Mouse (Mus musculus) limb, embryonic 13.5 days (tissue): Measurements from ENCODE around the gene Ckmt2. TPM values are rescaled to one million over a fixed set of nuclear protein-coding genes. Genes with fewer than 3 reads are reported as not detected.

Experiments used
- ATAC-seq: fragments of 200-750 bp; cut with Nextera tagmentation; 2 replicates; pipeline ENCODE4 v1.8.0; 2017; ENCODE audit warnings: low read depth, moderate number of reproducible peaks, moderate TSS enrichment; ENCODE audit not compliant: low FRiP score
- H3K27ac ChIP-seq: fragments of 300-500 bp; sonication (generic); 2 replicates; pipeline ENCODE4 v1.5.1; 2015; ENCODE audit warnings: inconsistent platforms, mild to moderate bottlenecking, moderate library complexity
- H3K27me3 ChIP-seq: fragments of 300-500 bp; sonication (generic); 2 replicates; pipeline ENCODE4 v1.6.1; 2015; ENCODE audit warnings: mild to moderate bottlenecking, inconsistent platforms
- H3K36me3 ChIP-seq: fragments of 300-500 bp; sonication (generic); 2 replicates; pipeline ENCODE4 v1.6.1; 2015; ENCODE audit warnings: inconsistent platforms, mild to moderate bottlenecking, moderate library complexity
- H3K4me1 ChIP-seq: fragments of 300-500 bp; sonication (generic); 2 replicates; pipeline ENCODE4 v1.6.1; 2015; ENCODE audit warnings: inconsistent platforms
- H3K4me2 ChIP-seq: fragments of 300-500 bp; sonication (generic); replicated peaks from 2 replicates; pipeline ENCODE4 v1.6.1; 2015; ENCODE audit warnings: inconsistent platforms, mild to moderate bottlenecking, moderate library complexity
- H3K4me3 ChIP-seq: fragments of 300-500 bp; sonication (generic); 2 replicates; pipeline ENCODE4 v1.5.1; 2015; ENCODE audit warnings: moderate library complexity, mild to moderate bottlenecking, inconsistent platforms
- H3K9ac ChIP-seq: fragments of 300-500 bp; sonication (generic); 2 replicates; pipeline ENCODE4 v1.6.1; 2015; ENCODE audit warnings: mild to moderate bottlenecking, inconsistent platforms
- H3K9me3 ChIP-seq: fragments of 300-500 bp; sonication (generic); 2 replicates; pipeline ENCODE4 v1.6.1; 2016; ENCODE audit warnings: inconsistent platforms
- WGBS: fragments of 180-500 bp; shearing (Covaris S2); methylation state at CpG from one replicate; pipeline ENCODE4 v1.1.7; 2015; 5-methylcytosine and 5-hydroxymethylcytosine counted together
- polyA plus RNA-seq: library from polyadenylated mRNA; unstranded; fragments of >200 nt; fragmentation: Nextera tagmentation; extraction: Ambion mirVana; gene quantifications from 2 replicates; pipeline ENCODE4 v1.2.1, GENCODE M21; 2015

The Ckmt2 gene
- polyA plus RNA-seq, 1 experiment from 2014 or later = not detected

GRCm38 (mm10) chr13:91857427-91857826, 19.3 kb downstream of the Ckmt2 start:
- no peak overlapping the region for H3K9ac ChIP-seq
- WGBS = 71% methylated on average over 8 of the region's 8 CpGs
- no peaks in the 10 kb centered on the region for H3K36me3 ChIP-seq
- ATAC-seq = no peak
- H3K4me1 ChIP-seq = 0 out of 2 replicates have a peak, but pooled peaks cover 3% of the 10 kb centered on the region
- H3K9me3 ChIP-seq = no peaks in the 10 kb centered on the region
- H3K4me3 ChIP-seq = no peak overlapping the region
- no peak overlapping the region for H3K27ac ChIP-seq
- H3K4me2 ChIP-seq = no peak overlapping the region
- no peaks in the 10 kb centered on the region for H3K27me3 ChIP-seq

GRCm38 (mm10) chr13:91854412-91854811, 22.3 kb downstream of the Ckmt2 start:
- no peak for ATAC-seq

GRCm38 (mm10) chr13:91827876-91828275, 48.8 kb downstream of the Ckmt2 start:
- Histone ChIP-seq H3K27me3 (no peaks in the 10 kb centered on the region), H3K27ac (no peak overlapping the region), H3K36me3 (no peaks in the 10 kb centered on the region), H3K4me2 (no peak overlapping the region), H3K9me3 (no peaks in the 10 kb centered on the region), H3K9ac (no peak overlapping the region), H3K4me1 (peaks cover 11% of the 10 kb centered on the region), H3K4me3 (no peak overlapping the region)
- no peak for ATAC-seq

More at GRCm38 (mm10) chr13:91854412-91854811, 22.3 kb downstream of the Ckmt2 start:
- no peaks in the 10 kb centered on the region for H3K9me3 ChIP-seq
- H3K4me3 ChIP-seq = no peak overlapping the region
- no peak overlapping the region for H3K27ac ChIP-seq
- WGBS = 79% methylated on average over 3 of the region's 3 CpGs
- no peaks in the 10 kb centered on the region for H3K36me3 ChIP-seq
- no peaks in the 10 kb centered on the region for H3K27me3 ChIP-seq
- H3K9ac ChIP-seq = no peak overlapping the region
- no peaks in the 10 kb centered on the region for H3K4me1 ChIP-seq
- H3K4me2 ChIP-seq = no peak overlapping the region

- Histone ChIP-seq H3K36me3 (no peaks in the 10 kb centered on the region), H3K27ac (0 out of 2 replicates have a peak overlapping the region, but pooled peaks have one; percentile 58)
These were observed 50.6 kb downstream of the Ckmt2 start for GRCm38 (mm10) chr13:91826066-91826465.

GRCm38 (mm10) chr13:91824845-91825550, 51.7 kb downstream of the Ckmt2 start:
- ATAC-seq = peak; percentile 95
- Histone ChIP-seq H3K27ac (0 out of 2 replicates have a peak overlapping the region, but pooled peaks have one; percentile 11), H3K9ac (no peak overlapping the region), H3K4me1 (peaks cover 11% of the 10 kb centered on the region), H3K27me3 (no peaks in the 10 kb centered on the region), H3K9me3 (no peaks in the 10 kb centered on the region), H3K4me3 (no peak overlapping the region), H3K36me3 (no peaks in the 10 kb centered on the region), H3K4me2 (no peak overlapping the region)
- 39% methylated on average over 4 of the region's 4 CpGs for WGBS

More at GRCm38 (mm10) chr13:91826066-91826465, 50.6 kb downstream of the Ckmt2 start:
- H3K9ac ChIP-seq = no peak overlapping the region
- no peak overlapping the region for H3K4me2 ChIP-seq
- H3K4me1 ChIP-seq = peaks cover 11% of the 10 kb centered on the region
- no peak for ATAC-seq
- 68% methylated on average over 2 of the region's 2 CpGs for WGBS
- no peak overlapping the region for H3K4me3 ChIP-seq
- H3K9me3 ChIP-seq = no peaks in the 10 kb centered on the region
- H3K27me3 ChIP-seq = no peaks in the 10 kb centered on the region

GRCm38 (mm10) chr13:91823735-91824134, 53.0 kb downstream of the Ckmt2 start:
- no peak overlapping the region for H3K4me3 ChIP-seq
- no peaks in the 10 kb centered on the region for H3K27me3 ChIP-seq
- H3K9me3 ChIP-seq = no peaks in the 10 kb centered on the region
- no peak overlapping the region; the same call in 1 of the 2 replicates for H3K27ac ChIP-seq
- H3K4me2 ChIP-seq = 0 out of 2 replicates have a peak overlapping the region, but pooled peaks have one; percentile 3
- WGBS = 29% methylated on average over 6 of the region's 6 CpGs
- H3K4me1 ChIP-seq = peaks cover 11% of the 10 kb centered on the region
- ATAC-seq = no peak
- no peaks in the 10 kb centered on the region for H3K36me3 ChIP-seq
- no peak overlapping the region for H3K9ac ChIP-seq

- H3K27me3 ChIP-seq = no peaks in the 10 kb centered on the region
- no peak overlapping the region for H3K4me3 ChIP-seq
- whole genome bisulfite sequencing = 90% methylated on average over 5 of the region's 5 CpGs
- ATAC-seq = no peak
- no peak overlapping the region for H3K9ac ChIP-seq
- H3K9me3 ChIP-seq = peaks cover 7% of the 10 kb centered on the region; the same call in 1 of the 2 replicates
- no peaks in the 10 kb centered on the region for H3K4me1 ChIP-seq
- no peaks in the 10 kb centered on the region for H3K36me3 ChIP-seq
- no peak overlapping the region for H3K4me2 ChIP-seq
- no peak overlapping the region for H3K27ac ChIP-seq
These were observed 62.0 kb downstream of the Ckmt2 start for GRCm38 (mm10) chr13:91814670-91815069.

- WGBS = 42% methylated on average over 2 of the region's 2 CpGs
- Histone ChIP-seq H3K4me2 (no peak overlapping the region), H3K9me3 (peaks cover 7% of the 10 kb centered on the region; the same call in 1 of the 2 replicates), H3K4me1 (peaks cover 9% of the 10 kb centered on the region), H3K27ac (no peak overlapping the region), H3K27me3 (no peaks in the 10 kb centered on the region), H3K9ac (no peak overlapping the region), H3K4me3 (no peak overlapping the region), H3K36me3 (peaks cover 12% of the 10 kb centered on the region)
- ATAC-seq = no peak
These were observed 67.2 kb downstream of the Ckmt2 start for GRCm38 (mm10) chr13:91809476-91809875.

- Histone ChIP-seq H3K4me3 (peak overlapping the region; percentile 90), H3K27me3 (no peaks in the 10 kb centered on the region), H3K4me2 (peak overlapping the region; percentile 64), H3K36me3 (peaks cover 16% of the 10 kb centered on the region), H3K9me3 (no peaks in the 10 kb centered on the region), H3K27ac (peak overlapping the region; percentile 94), H3K9ac (peak overlapping the region; percentile 96), H3K4me1 (peaks cover 9% of the 10 kb centered on the region)
- WGBS = 34% methylated on average over 20 of the region's 20 CpGs
- no peak for ATAC-seq
These were observed 68.7 kb downstream of the Ckmt2 start for GRCm38 (mm10) chr13:91807874-91808575.

- no peaks in the 10 kb centered on the region for H3K9me3 ChIP-seq
- H3K27ac ChIP-seq = peak within 1 kb of the TSS; percentile 94
- H3K36me3 ChIP-seq = peaks cover 16% of the 10 kb centered on the region
- H3K4me2 ChIP-seq = peak within 1 kb of the TSS; percentile 64
- H3K27me3 ChIP-seq = no peaks in the 10 kb centered on the region
- WGBS = under 1% methylated on average over 50 of the region's 50 CpGs
- peaks cover 9% of the 10 kb centered on the region for H3K4me1 ChIP-seq
- peak within 1 kb of the TSS; percentile 90 for H3K4me3 ChIP-seq
- H3K9ac ChIP-seq = peak within 1 kb of the TSS; percentile 96
- ATAC-seq = peak; percentile 98
These were observed 69.4 kb downstream of the Ckmt2 start, which contains the start of gene Zcchc9 for GRCm38 (mm10) chr13:91807155-91807839. Gene Zcchc9, minus strand, starts transcription at chr13:91807705.
